Mouse (Mus musculus): ENCODE measurements at regions not wholly inside any gene's neighbourhood (a gene's known extent, or its start where the extent isn't known, plus 50 kb on each side); places are given as distances from the start of the nearest gene placed in this dataset.
A peak's percentile ranks its signal among the peaks of the same experiment; 100 is the strongest.

GRCm38 (mm10) chr3:70311055-70311454, 303.6 kb downstream of the Otol1 start:
- H3K36me3 ChIP-seq = no peaks in the 10 kb centered on the region
- no peak overlapping the region for H3K4me2 ChIP-seq
- no peaks in the 10 kb centered on the region for H3K9me3 ChIP-seq (replicated peaks)
- H3K4me1 ChIP-seq = 0 out of 2 replicates have a peak, but pooled peaks cover 3% of the 10 kb centered on the region
- ATAC-seq (ENCODE audit: low FRiP score) = no peak
- no peak overlapping the region for H3K27ac ChIP-seq (replicated peaks)
- no peak overlapping the region for H3K4me3 ChIP-seq (replicated peaks)
- no peak overlapping the region for H3K9ac ChIP-seq (replicated peaks)
- no peaks in the 10 kb centered on the region for H3K27me3 ChIP-seq (replicated peaks)

GRCm38 (mm10) chr3:70312034-70312433, 304.6 kb downstream of the Otol1 start:
- Histone ChIP-seq H3K27me3 (replicated peaks) (no peaks in the 10 kb centered on the region), H3K9ac (replicated peaks) (no peak overlapping the region), H3K4me1 (0 out of 2 replicates have a peak, but pooled peaks cover 3% of the 10 kb centered on the region), H3K9me3 (replicated peaks) (no peaks in the 10 kb centered on the region), H3K36me3 (no peaks in the 10 kb centered on the region), H3K27ac (replicated peaks) (no peak overlapping the region), H3K4me2 (no peak overlapping the region), H3K4me3 (replicated peaks) (no peak overlapping the region)
- WGBS = 81% methylated on average over 3 of the region's 3 CpGs
- no peak for ATAC-seq (ENCODE audit: low FRiP score)

GRCm38 (mm10) chr3:70313119-70313868, 305.9 kb downstream of the Otol1 start:
- peak; percentile 38; the same call in 1 of the 2 replicates for ATAC-seq (ENCODE audit: low FRiP score)
- H3K4me3 ChIP-seq (replicated peaks) = no peak overlapping the region
- H3K36me3 ChIP-seq = no peaks in the 10 kb centered on the region
- H3K4me2 ChIP-seq = no peak overlapping the region
- H3K9me3 ChIP-seq (replicated peaks) = no peaks in the 10 kb centered on the region
- no peak overlapping the region for H3K27ac ChIP-seq (replicated peaks)
- H3K9ac ChIP-seq (replicated peaks) = no peak overlapping the region
- 0 out of 2 replicates have a peak, but pooled peaks cover 3% of the 10 kb centered on the region for H3K4me1 ChIP-seq
- H3K27me3 ChIP-seq (replicated peaks) = no peaks in the 10 kb centered on the region
- WGBS = 46% methylated on average over 7 of the region's 7 CpGs

- H3K36me3 ChIP-seq = no peaks in the 10 kb centered on the region
- no peak overlapping the region for H3K4me3 ChIP-seq (replicated peaks)
- no peak overlapping the region for H3K4me2 ChIP-seq
- H3K4me1 ChIP-seq = 0 out of 2 replicates have a peak, but pooled peaks cover 1% of the 10 kb centered on the region
- 92% methylated on average over 4 of the region's 4 CpGs for WGBS
- ATAC-seq (ENCODE audit: low FRiP score) = no peak
- no peaks in the 10 kb centered on the region for H3K27me3 ChIP-seq (replicated peaks)
- H3K27ac ChIP-seq (replicated peaks) = no peak overlapping the region
- no peak overlapping the region for H3K9ac ChIP-seq (replicated peaks)
- no peaks in the 10 kb centered on the region for H3K9me3 ChIP-seq (replicated peaks)
These were observed 306.8 kb downstream of the Otol1 start for GRCm38 (mm10) chr3:70314239-70314638.

- 88% methylated on average over 2 of the region's 2 CpGs for WGBS
- Histone ChIP-seq H3K27ac (replicated peaks) (no peak overlapping the region), H3K4me1 (no peaks in the 10 kb centered on the region), H3K9ac (replicated peaks) (no peak overlapping the region), H3K36me3 (no peaks in the 10 kb centered on the region), H3K27me3 (replicated peaks) (no peaks in the 10 kb centered on the region), H3K9me3 (replicated peaks) (no peaks in the 10 kb centered on the region), H3K4me2 (no peak overlapping the region), H3K4me3 (replicated peaks) (no peak overlapping the region)
- no peak for ATAC-seq (ENCODE audit: low FRiP score)
These were observed 311.0 kb downstream of the Otol1 start for GRCm38 (mm10) chr3:70318377-70318776.

GRCm38 (mm10) chr3:70319139-70319538, 311.7 kb downstream of the Otol1 start:
- no peaks in the 10 kb centered on the region for H3K4me1 ChIP-seq
- no peak overlapping the region for H3K4me3 ChIP-seq (replicated peaks)
- no peak overlapping the region for H3K27ac ChIP-seq (replicated peaks)
- no peak overlapping the region for H3K4me2 ChIP-seq
- H3K9ac ChIP-seq (replicated peaks) = no peak overlapping the region
- no peaks in the 10 kb centered on the region for H3K36me3 ChIP-seq
- WGBS = 90% methylated on average over 3 of the region's 3 CpGs
- no peak for ATAC-seq (ENCODE audit: low FRiP score)
- H3K9me3 ChIP-seq (replicated peaks) = no peaks in the 10 kb centered on the region
- no peaks in the 10 kb centered on the region for H3K27me3 ChIP-seq (replicated peaks)

- no peak overlapping the region for H3K4me2 ChIP-seq
- H3K36me3 ChIP-seq = no peaks in the 10 kb centered on the region
- H3K27me3 ChIP-seq (replicated peaks) = no peaks in the 10 kb centered on the region
- no peaks in the 10 kb centered on the region for H3K9me3 ChIP-seq (replicated peaks)
- H3K4me1 ChIP-seq = no peaks in the 10 kb centered on the region
- no peak overlapping the region for H3K9ac ChIP-seq (replicated peaks)
- no peak overlapping the region for H3K27ac ChIP-seq (replicated peaks)
- H3K4me3 ChIP-seq (replicated peaks) = no peak overlapping the region
- ATAC-seq (ENCODE audit: low FRiP score) = no peak
These were observed 313.8 kb downstream of the Otol1 start for GRCm38 (mm10) chr3:70321161-70321657.

GRCm38 (mm10) chr3:70324692-70325091, 317.3 kb downstream of the Otol1 start:
- no peaks in the 10 kb centered on the region for H3K4me1 ChIP-seq
- no peak for ATAC-seq (ENCODE audit: low FRiP score)
- no peaks in the 10 kb centered on the region for H3K27me3 ChIP-seq (replicated peaks)
- no peaks in the 10 kb centered on the region for H3K9me3 ChIP-seq (replicated peaks)
- WGBS = 80% methylated on average over 2 of the region's 2 CpGs
- H3K4me2 ChIP-seq = no peak overlapping the region
- no peak overlapping the region for H3K9ac ChIP-seq (replicated peaks)
- H3K4me3 ChIP-seq (replicated peaks) = no peak overlapping the region
- H3K27ac ChIP-seq (replicated peaks) = no peak overlapping the region
- H3K36me3 ChIP-seq = no peaks in the 10 kb centered on the region
